44 mouse cellular contexts compared by ENCODE assay signal in genomic region chr4:62429616-62430015, GRCm38 (mm10). TPM values are rescaled to one million over a fixed set of nuclear protein-coding genes. Genes with fewer than 3 reads are reported as not detected.
"Had no signal": no experiment of that assay in that cellular context is flagged by ENCODE, and none has a peak within 500 bp of the region (broad histone marks: within the 10 kb centered on the region; RNA-seq: fewer than 3 reads in every experiment).

No protein-coding gene starts in this region.

- H3K4me2 ChIP-seq: limb, embryonic 12.5 days; limb, embryonic 13.5 days; limb, embryonic 15.5 days; liver, embryonic 12.5 days; liver, embryonic 13.5 days; liver, embryonic 15.5 days; lung, embryonic 14.5 days; lung, embryonic 15.5 days; midbrain, embryonic 11.5 days; midbrain, embryonic 12.5 days; midbrain, embryonic 13.5 days; midbrain, embryonic 15.5 days; neural tube, embryonic 12.5 days; neural tube, embryonic 13.5 days had no signal

- H3K27me3 ChIP-seq: limb, embryonic 12.5 days; limb, embryonic 13.5 days; limb, embryonic 15.5 days; liver, embryonic 12.5 days; liver, embryonic 13.5 days; lung, embryonic 15.5 days; midbrain, embryonic 12.5 days; midbrain, embryonic 13.5 days; midbrain, embryonic 15.5 days; neural tube, embryonic 12.5 days; neural tube, embryonic 13.5 days had no signal

- H3K4me3 ChIP-seq: left cerebral cortex, adult 2 months; limb, embryonic 12.5 days; limb, embryonic 13.5 days; limb, embryonic 15.5 days; liver, embryonic 12.5 days; liver, embryonic 13.5 days; liver, embryonic 15.5 days; lung, embryonic 15.5 days; megakaryocyte, embryonic 14.5 days; midbrain, embryonic 10.5 days; midbrain, embryonic 12.5 days; midbrain, embryonic 13.5 days; midbrain, embryonic 15.5 days; myocyte; neural tube, embryonic 12.5 days; neural tube, embryonic 13.5 days had no signal

- ATAC-seq: liver, embryonic 12.5 days; liver, postnatal 0 days; midbrain, embryonic 13.5 days; midbrain, embryonic 15.5 days; midbrain, embryonic 16.5 days had no signal

- H3K9me3 ChIP-seq: limb, embryonic 12.5 days; limb, embryonic 13.5 days; limb, embryonic 15.5 days; liver, embryonic 12.5 days; liver, embryonic 13.5 days; liver, embryonic 15.5 days; lung, embryonic 15.5 days; megakaryocyte, embryonic 14.5 days; midbrain, embryonic 10.5 days; midbrain, embryonic 12.5 days; midbrain, embryonic 13.5 days; midbrain, embryonic 15.5 days; neural tube, embryonic 12.5 days; neural tube, embryonic 13.5 days had no signal

- H3K27ac ChIP-seq: left cerebral cortex, adult 2 months; limb, embryonic 12.5 days; limb, embryonic 13.5 days; limb, embryonic 15.5 days; liver, embryonic 12.5 days; liver, embryonic 13.5 days; liver, embryonic 14.5 days; liver, embryonic 15.5 days; lung, embryonic 15.5 days; macrophage; midbrain, embryonic 10.5 days; midbrain, embryonic 12.5 days; midbrain, embryonic 13.5 days; midbrain, embryonic 15.5 days; neural tube, embryonic 12.5 days; neural tube, embryonic 13.5 days had no signal

- H3K9ac ChIP-seq: limb, embryonic 12.5 days; limb, embryonic 13.5 days; limb, embryonic 15.5 days; liver, embryonic 12.5 days; liver, embryonic 13.5 days; liver, embryonic 14.5 days; liver, embryonic 15.5 days; liver, postnatal 0 days; lung, embryonic 14.5 days; lung, embryonic 15.5 days; midbrain, embryonic 12.5 days; midbrain, embryonic 13.5 days; midbrain, embryonic 15.5 days; neural tube, embryonic 12.5 days; neural tube, embryonic 13.5 days had no signal

- DNase-seq: left cerebral cortex, postnatal 4 days; liver; liver, embryonic 13.5 days; liver, postnatal 0 days; lung, adult 18-20 months; lung, adult 2 months; lung, embryonic 14.5 days; lung, postnatal 10 days; lung, postnatal 14 days; lung, postnatal 36 days; lung, postnatal 4 days; midbrain, embryonic 14.5 days had no signal

- H3K4me1 ChIP-seq: limb, embryonic 12.5 days; limb, embryonic 13.5 days; limb, embryonic 15.5 days; midbrain, embryonic 10.5 days; midbrain, embryonic 12.5 days; midbrain, embryonic 13.5 days; midbrain, embryonic 15.5 days; neural tube, embryonic 12.5 days; neural tube, embryonic 13.5 days had no signal

RNA-seq across cellular contexts. Expression of gene Rnf183, which starts 5.4 kb away (rescaled TPM):
- total RNA-seq: left cerebral cortex, adult 2 months; left cerebral cortex, adult 8-10 months; left cerebral cortex, postnatal 10 days; left cerebral cortex, postnatal 14 days; left cerebral cortex, postnatal 25 days; left cerebral cortex, postnatal 36 days; left cerebral cortex, postnatal 4 days; liver, adult 2 months; megakaryocyte progenitor cell, adult 5-6 weeks; megakaryocyte-erythroid progenitor cell, adult 5-6 weeks; midbrain, postnatal 0 days; monocyte, adult 5-6 weeks had no signal
- polyA plus RNA-seq: limb, embryonic 11.5 days; limb, embryonic 12.5 days; limb, embryonic 13.5 days; limb, embryonic 15.5 days; liver, adult 2 months; liver, embryonic 12.5 days; liver, embryonic 13.5 days; liver, embryonic 14.5 days; liver, embryonic 15.5 days; liver, embryonic 16.5 days; liver, postnatal 0 days; lung, embryonic 14.5 days; macrophage; midbrain, embryonic 10.5 days; midbrain, embryonic 11.5 days; midbrain, embryonic 14.5 days; myocyte; neural tube, embryonic 11.5 days; neural tube, embryonic 12.5 days had no signal

RNA-seq across cellular contexts. Expression of gene Wdr31, which starts 41.1 kb away (rescaled TPM):
- total RNA-seq: monocyte, adult 5-6 weeks had no signal

RNA-seq across cellular contexts. Expression of gene Bspry, which starts 50.2 kb away (rescaled TPM):
- total RNA-seq: megakaryocyte progenitor cell, adult 5-6 weeks had no signal
